Mouse (Mus musculus) heart, adult 2 months (tissue): ENCODE results near the gene Opalin.

ENCODE experiments used
- CTCF ChIP-seq: fragments of 200-600 bp; IDR thresholded peaks from 2 replicates; pipeline ENCODE4 v1.8.1; 2022; ENCODE audit warnings: antibody characterized with exemption, mild to moderate bottlenecking, moderate library complexity
- POLR2A ChIP-seq: fragments of 200-500 bp; IDR thresholded peaks from 2 replicates; pipeline ENCODE4 v1.6.1; 2011; ENCODE audit warnings: mild to moderate bottlenecking, low read depth, low read length, control low read depth; ENCODE audit not compliant: insufficient read depth

- no peak for TF ChIP-seq CTCF
- no peak for TF ChIP-seq POLR2A
These were observed 46.1 kb upstream of the Opalin start for GRCm38 (mm10) chr19:41123009-41123408.
